Mouse (Mus musculus): ENCODE data around the gene Trim45.

GRCm38 (mm10) chr3:100908594-100908993 is 13.4 kb upstream of the Trim45 start:
- no peak for TF ChIP-seq CTCF (IDR thresholded peaks at IDR 0.05; ENCODE audit: borderline replicate concordance, extremely low read depth, insufficient read depth, insufficient read length)
- no peak for TF ChIP-seq POLR2A (IDR thresholded peaks at IDR 0.05; ENCODE audit: borderline replicate concordance, extremely low read depth, insufficient read depth, insufficient read length, poor library complexity, severe bottlenecking)

Data from brain, embryonic 14.5 days (tissue).